Mouse (Mus musculus) stomach, embryonic 14.5 days (tissue): ENCODE results near the gene Armh3. TPM values are rescaled to one million over a fixed set of nuclear protein-coding genes. Genes with fewer than 3 reads are reported as not detected.

Experiments used
- ATAC-seq: fragments of 200-750 bp; cut with Nextera tagmentation; 2 replicates; pipeline ENCODE4 v1.8.0; 2017; ENCODE audit warnings: low read depth, moderate TSS enrichment; ENCODE audit not compliant: insufficient number of reproducible peaks, insufficient read depth, low FRiP score
- H3K27ac ChIP-seq: fragments of 300-500 bp; sonication (generic); 2 replicates; pipeline ENCODE4 v1.5.1; 2014; ENCODE audit warnings: mild to moderate bottlenecking, low read length, moderate library complexity, mixed read lengths
- H3K27me3 ChIP-seq: fragments of 300-500 bp; sonication (generic); 2 replicates; pipeline ENCODE4 v1.6.1; 2014; ENCODE audit warnings: low read length, control low read depth, mixed read lengths; ENCODE audit not compliant: control insufficient read depth, insufficient read depth
- H3K36me3 ChIP-seq: fragments of 300-500 bp; sonication (generic); 2 replicates; pipeline ENCODE4 v1.6.1; 2014; ENCODE audit warnings: mild to moderate bottlenecking, control low read depth, low read length, moderate library complexity, mixed read lengths; ENCODE audit not compliant: control insufficient read depth, insufficient read depth
- H3K4me1 ChIP-seq: fragments of 300-500 bp; sonication (generic); 2 replicates; pipeline ENCODE4 v1.6.1; 2014; ENCODE audit warnings: low read length, control low read depth, mixed read lengths; ENCODE audit not compliant: control insufficient read depth, insufficient read depth
- H3K4me2 ChIP-seq: fragments of 300-500 bp; sonication (generic); replicated peaks from 2 replicates; pipeline ENCODE4 v1.6.1; 2014; ENCODE audit warnings: low read depth, low read length, control low read depth
- H3K4me3 ChIP-seq: fragments of 300-500 bp; sonication (generic); 2 replicates; pipeline ENCODE4 v1.5.1; 2014; ENCODE audit warnings: low read depth, low read length, control low read depth
- H3K9ac ChIP-seq: fragments of 300-500 bp; sonication (generic); replicated peaks from 2 replicates; pipeline ENCODE4 v1.6.1; 2014; ENCODE audit warnings: low read depth, mild to moderate bottlenecking, control low read depth, low read length, moderate library complexity, mixed read lengths
- H3K9me3 ChIP-seq: fragments of 300-500 bp; sonication (generic); 2 replicates; pipeline ENCODE4 v1.6.1; 2016; ENCODE audit warnings: low read depth, low read length, control low read depth; ENCODE audit not compliant: control insufficient read depth
- WGBS: fragments of 180-500 bp; shearing (Covaris S2); extraction: QIAGEN DNeasy Blood & Tissue Kit; methylation state at CpG from one replicate; pipeline ENCODE4 v1.1.7; 2014; 5-methylcytosine and 5-hydroxymethylcytosine counted together
- polyA plus RNA-seq: library from polyadenylated mRNA; unstranded; fragments of >200 nt; fragmentation: Nextera tagmentation; extraction: Ambion mirVana; gene quantifications from 2 replicates; pipeline ENCODE4 v1.2.1, GENCODE M21; 2014

The Armh3 gene
- polyA plus RNA-seq, 1 experiment from 2014 or later, result 21.0 TPM

- no peak for ATAC-seq
- no peak overlapping the region for H3K4me3 ChIP-seq
- no peaks in the 10 kb centered on the region for H3K9me3 ChIP-seq
- no peak overlapping the region for H3K27ac ChIP-seq
- peaks cover 37% of the 10 kb centered on the region for H3K36me3 ChIP-seq
- no peak overlapping the region for H3K4me2 ChIP-seq
- no peak overlapping the region for H3K9ac ChIP-seq
- no peaks in the 10 kb centered on the region for H3K27me3 ChIP-seq
- 77% methylated on average over 1 of the region's 1 CpGs for WGBS
- H3K4me1 ChIP-seq, result no peaks in the 10 kb centered on the region
These were observed 31.4 kb upstream of the Armh3 start for GRCm38 (mm10) chr19:46029652-46030051.

GRCm38 (mm10) chr19:46028747-46029320 lies 30.5 kb upstream of the Armh3 start:
- Histone ChIP-seq H3K9me3 (no peaks in the 10 kb centered on the region), H3K9ac (no peak overlapping the region), H3K36me3 (peaks cover 29% of the 10 kb centered on the region), H3K27ac (no peak overlapping the region), H3K27me3 (no peaks in the 10 kb centered on the region), H3K4me1 (no peaks in the 10 kb centered on the region), H3K4me2 (no peak overlapping the region), H3K4me3 (no peak overlapping the region)
- 72% methylated on average over 11 of the region's 11 CpGs for WGBS
- no peak for ATAC-seq

- no peaks in the 10 kb centered on the region for H3K4me1 ChIP-seq
- no peaks in the 10 kb centered on the region for H3K9me3 ChIP-seq
- 0 out of 2 replicates have a peak, but pooled peaks cover 6% of the 10 kb centered on the region for H3K36me3 ChIP-seq
- no peak overlapping the region for H3K4me2 ChIP-seq
- H3K27me3 ChIP-seq, result no peaks in the 10 kb centered on the region
- H3K4me3 ChIP-seq, result no peak overlapping the region
- 54% methylated on average over 8 of the region's 8 CpGs for WGBS
- ATAC-seq, result no peak
- H3K9ac ChIP-seq, result no peak overlapping the region
- no peak overlapping the region for H3K27ac ChIP-seq
These were observed 28.3 kb upstream of the Armh3 start for GRCm38 (mm10) chr19:46026567-46026966.

GRCm38 (mm10) chr19:46024959-46025358 lies 26.7 kb upstream of the Armh3 start:
- Histone ChIP-seq H3K4me2 (no peak overlapping the region), H3K27me3 (no peaks in the 10 kb centered on the region), H3K4me1 (no peaks in the 10 kb centered on the region), H3K4me3 (no peak overlapping the region), H3K9me3 (no peaks in the 10 kb centered on the region), H3K36me3 (no peaks in the 10 kb centered on the region), H3K9ac (no peak overlapping the region), H3K27ac (no peak overlapping the region)
- peak; percentile 81 for ATAC-seq
- WGBS, result 60% methylated on average over 6 of the region's 6 CpGs

GRCm38 (mm10) chr19:46016023-46016422 lies 17.7 kb upstream of the Armh3 start:
- H3K27me3 ChIP-seq, result no peaks in the 10 kb centered on the region
- H3K27ac ChIP-seq, result no peak overlapping the region
- no peak overlapping the region for H3K9ac ChIP-seq
- H3K4me3 ChIP-seq, result no peak overlapping the region
- 70% methylated on average over 2 of the region's 2 CpGs for WGBS
- H3K4me2 ChIP-seq, result no peak overlapping the region
- no peaks in the 10 kb centered on the region for H3K9me3 ChIP-seq
- no peaks in the 10 kb centered on the region for H3K36me3 ChIP-seq
- no peak for ATAC-seq
- H3K4me1 ChIP-seq, result no peaks in the 10 kb centered on the region

GRCm38 (mm10) chr19:46014572-46015178 lies 16.4 kb upstream of the Armh3 start:
- H3K4me2 ChIP-seq, result no peak overlapping the region

GRCm38 (mm10) chr19:46005680-46006079 lies 7.4 kb upstream of the Armh3 start:
- Histone ChIP-seq H3K9ac (no peak overlapping the region), H3K27me3 (no peaks in the 10 kb centered on the region), H3K27ac (no peak overlapping the region), H3K9me3 (no peaks in the 10 kb centered on the region), H3K4me2 (no peak overlapping the region), H3K36me3 (no peaks in the 10 kb centered on the region; the same call in 1 of the 2 replicates), H3K4me1 (peaks cover 7% of the 10 kb centered on the region; the same call in 1 of the 2 replicates), H3K4me3 (no peak overlapping the region)
- ATAC-seq, result no peak
- 88% methylated on average over 7 of the region's 7 CpGs for whole genome bisulfite sequencing

More at GRCm38 (mm10) chr19:46014572-46015178, 16.4 kb upstream of the Armh3 start:
- Histone ChIP-seq H3K27ac (no peak overlapping the region), H3K36me3 (no peaks in the 10 kb centered on the region), H3K9ac (no peak overlapping the region), H3K9me3 (no peaks in the 10 kb centered on the region), H3K27me3 (no peaks in the 10 kb centered on the region), H3K4me3 (no peak overlapping the region), H3K4me1 (no peaks in the 10 kb centered on the region)
- WGBS, result 37% methylated on average over 12 of the region's 12 CpGs
- peak; percentile 67; the same call in 1 of the 2 replicates for ATAC-seq

GRCm38 (mm10) chr19:46004814-46005466 lies 6.7 kb upstream of the Armh3 start:
- ATAC-seq, result no peak
- Histone ChIP-seq H3K4me1 (peaks cover 7% of the 10 kb centered on the region; the same call in 1 of the 2 replicates), H3K36me3 (no peaks in the 10 kb centered on the region; the same call in 1 of the 2 replicates), H3K9ac (no peak overlapping the region), H3K27ac (no peak overlapping the region), H3K27me3 (no peaks in the 10 kb centered on the region), H3K9me3 (no peaks in the 10 kb centered on the region), H3K4me2 (no peak overlapping the region), H3K4me3 (no peak overlapping the region)
- 74% methylated on average over 17 of the region's 17 CpGs for WGBS
